Mouse (Mus musculus): ENCODE data around the gene C030005K15Rik. TPM values are rescaled to one million over a fixed set of nuclear protein-coding genes. Genes with fewer than 3 reads are reported as not detected.

C030005K15Rik gene
- polyA plus RNA-seq, 1 experiment from 2014 or later = not detected

DNA sequence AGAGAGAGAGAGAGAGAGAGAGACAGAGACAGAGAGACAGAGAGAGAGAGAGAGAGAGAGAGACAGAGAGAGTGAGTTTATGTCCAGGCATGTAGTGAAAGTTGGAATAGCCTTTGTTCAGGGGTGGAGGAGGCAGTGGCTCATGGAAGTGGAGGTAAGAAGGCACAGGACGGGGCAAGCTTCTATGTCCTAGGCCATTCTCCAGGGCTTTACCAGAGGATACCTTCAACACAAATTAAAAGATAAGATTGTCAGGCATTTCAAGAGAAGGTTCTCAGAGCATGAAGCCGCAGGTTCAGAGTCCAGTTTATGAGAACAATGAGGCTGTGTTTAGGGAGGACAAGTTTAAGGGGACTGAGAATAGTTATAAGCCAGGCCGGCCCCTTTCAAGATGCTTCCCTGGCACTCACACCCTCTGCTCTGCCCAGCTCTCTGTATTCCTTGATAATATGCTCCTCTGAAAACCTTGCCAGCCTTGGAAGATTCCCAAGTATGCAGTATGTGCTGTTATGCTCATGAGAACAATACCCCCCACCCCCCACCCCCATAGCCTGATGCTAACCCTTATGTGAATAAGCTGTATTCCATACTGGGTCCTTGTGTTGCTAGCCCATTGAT, 11.2 kb downstream of the C030005K15Rik start:
- Histone ChIP-seq H3K4me3 (ENCODE audit: low read length) (no peak overlapping the region), H3K36me3 (ENCODE audit: control insufficient read depth, insufficient read depth) (no peaks in the 10 kb centered on the region), H3K4me2 (ENCODE audit: low read depth, low read length) (no peak overlapping the region), H3K27me3 (ENCODE audit: control insufficient read depth, insufficient read depth, low read length) (no peaks in the 10 kb centered on the region), H3K27ac (ENCODE audit: low read length) (no peak overlapping the region), H3K4me1 (ENCODE audit: control insufficient read depth, insufficient read depth, low read length) (peaks cover 8% of the 10 kb centered on the region), H3K9me3 (replicated peaks; ENCODE audit: control insufficient read depth, low read length) (no peaks in the 10 kb centered on the region), H3K9ac (ENCODE audit: low read length) (no peak overlapping the region)
- no peak for ATAC-seq (replicated peaks; ENCODE audit: extremely low read depth, insufficient read depth, low FRiP score)
- WGBS = 65% methylated on average over 3 of the region's 3 CpGs

- no peak for ATAC-seq (replicated peaks; ENCODE audit: extremely low read depth, insufficient read depth, low FRiP score)
- Histone ChIP-seq H3K4me2 (ENCODE audit: low read depth, low read length) (peak overlapping the region; percentile 19; the same call in 1 of the 2 replicates), H3K4me3 (ENCODE audit: low read length) (no peak overlapping the region), H3K9me3 (replicated peaks; ENCODE audit: control insufficient read depth, low read length) (no peaks in the 10 kb centered on the region), H3K36me3 (ENCODE audit: control insufficient read depth, insufficient read depth) (no peaks in the 10 kb centered on the region), H3K9ac (ENCODE audit: low read length) (no peak overlapping the region), H3K27me3 (ENCODE audit: control insufficient read depth, insufficient read depth, low read length) (no peaks in the 10 kb centered on the region), H3K27ac (ENCODE audit: low read length) (no peak overlapping the region), H3K4me1 (ENCODE audit: control insufficient read depth, insufficient read depth, low read length) (peaks cover 8% of the 10 kb centered on the region)
- WGBS = 54% methylated on average over 4 of the region's 4 CpGs
These were observed 12.0 kb downstream of the C030005K15Rik start for GRCm38 (mm10) chr10:97714584-97714983.

DNA sequence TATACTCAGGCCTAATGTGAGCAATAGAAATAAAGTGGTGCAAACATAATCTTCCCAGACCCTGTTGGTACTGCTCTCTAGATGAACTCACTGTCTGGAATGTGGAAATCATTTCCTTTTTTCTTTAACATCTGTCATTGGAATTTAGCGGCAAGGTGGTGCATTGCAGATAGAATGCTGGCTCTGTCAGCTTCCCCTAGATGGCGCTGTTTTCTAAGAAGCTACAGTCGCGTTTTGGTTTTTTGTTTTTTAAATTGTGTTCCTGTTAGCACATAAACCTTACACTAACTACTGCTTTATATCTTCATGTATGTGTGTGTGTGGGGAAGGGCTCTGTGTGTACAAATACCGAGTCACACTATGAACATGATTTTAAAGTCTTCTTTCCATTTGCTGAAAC, 13.9 kb downstream of the C030005K15Rik start:
- peaks cover 6% of the 10 kb centered on the region for H3K4me1 ChIP-seq (ENCODE audit: control insufficient read depth, insufficient read depth, low read length)
- H3K4me3 ChIP-seq (ENCODE audit: low read length) = no peak overlapping the region
- no peak overlapping the region for H3K27ac ChIP-seq (ENCODE audit: low read length)
- H3K36me3 ChIP-seq (ENCODE audit: control insufficient read depth, insufficient read depth) = no peaks in the 10 kb centered on the region
- no peaks in the 10 kb centered on the region for H3K9me3 ChIP-seq (replicated peaks; ENCODE audit: control insufficient read depth, low read length)
- no peak overlapping the region for H3K9ac ChIP-seq (ENCODE audit: low read length)
- no peak for ATAC-seq (replicated peaks; ENCODE audit: extremely low read depth, insufficient read depth, low FRiP score)
- no peaks in the 10 kb centered on the region for H3K27me3 ChIP-seq (ENCODE audit: control insufficient read depth, insufficient read depth, low read length)
- H3K4me2 ChIP-seq (ENCODE audit: low read depth, low read length) = no peak overlapping the region
- WGBS = 3% methylated on average over 5 of the region's 5 CpGs

DNA sequence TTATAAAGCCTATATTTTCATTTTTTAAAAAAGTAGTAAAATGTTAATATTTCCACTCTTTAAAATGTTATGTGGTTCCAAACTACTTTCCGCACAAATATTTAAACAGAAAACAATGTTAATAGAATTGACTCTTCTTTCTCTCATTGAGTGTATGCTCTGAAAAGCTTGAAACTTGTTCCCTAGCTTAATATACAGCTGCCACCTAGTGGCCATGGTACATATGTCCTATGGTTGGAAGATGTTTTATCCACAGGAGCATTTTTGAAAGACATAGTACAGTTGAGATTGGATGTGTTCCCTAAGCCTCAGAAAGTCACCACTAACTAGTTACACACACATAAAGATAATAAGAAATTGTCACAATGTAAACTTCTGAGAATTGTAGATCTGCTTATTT, 22.0 kb downstream of the C030005K15Rik start:
- no peaks in the 10 kb centered on the region for H3K9me3 ChIP-seq (replicated peaks; ENCODE audit: control insufficient read depth, low read length)
- WGBS = 36% methylated on average over 1 of the region's 1 CpGs
- H3K4me3 ChIP-seq (ENCODE audit: low read length) = no peak overlapping the region
- H3K9ac ChIP-seq (ENCODE audit: low read length) = no peak overlapping the region
- H3K27me3 ChIP-seq (ENCODE audit: control insufficient read depth, insufficient read depth, low read length) = no peaks in the 10 kb centered on the region
- no peak overlapping the region for H3K27ac ChIP-seq (ENCODE audit: low read length)
- H3K36me3 ChIP-seq (ENCODE audit: control insufficient read depth, insufficient read depth) = no peaks in the 10 kb centered on the region
- H3K4me1 ChIP-seq (ENCODE audit: control insufficient read depth, insufficient read depth, low read length) = no peaks in the 10 kb centered on the region
- no peak for ATAC-seq (replicated peaks; ENCODE audit: extremely low read depth, insufficient read depth, low FRiP score)
- no peak overlapping the region for H3K4me2 ChIP-seq (ENCODE audit: low read depth, low read length)

- Histone ChIP-seq H3K4me1 (ENCODE audit: control insufficient read depth, insufficient read depth, low read length) (no peaks in the 10 kb centered on the region), H3K9me3 (replicated peaks; ENCODE audit: control insufficient read depth, low read length) (no peaks in the 10 kb centered on the region), H3K27me3 (ENCODE audit: control insufficient read depth, insufficient read depth, low read length) (no peaks in the 10 kb centered on the region), H3K27ac (ENCODE audit: low read length) (no peak overlapping the region), H3K36me3 (ENCODE audit: control insufficient read depth, insufficient read depth) (no peaks in the 10 kb centered on the region), H3K4me2 (ENCODE audit: low read depth, low read length) (no peak overlapping the region), H3K9ac (ENCODE audit: low read length) (no peak overlapping the region), H3K4me3 (ENCODE audit: low read length) (no peak overlapping the region)
- ATAC-seq (replicated peaks; ENCODE audit: extremely low read depth, insufficient read depth, low FRiP score) = no peak
These were observed 24.2 kb downstream of the C030005K15Rik start for GRCm38 (mm10) chr10:97702321-97702720.

DNA sequence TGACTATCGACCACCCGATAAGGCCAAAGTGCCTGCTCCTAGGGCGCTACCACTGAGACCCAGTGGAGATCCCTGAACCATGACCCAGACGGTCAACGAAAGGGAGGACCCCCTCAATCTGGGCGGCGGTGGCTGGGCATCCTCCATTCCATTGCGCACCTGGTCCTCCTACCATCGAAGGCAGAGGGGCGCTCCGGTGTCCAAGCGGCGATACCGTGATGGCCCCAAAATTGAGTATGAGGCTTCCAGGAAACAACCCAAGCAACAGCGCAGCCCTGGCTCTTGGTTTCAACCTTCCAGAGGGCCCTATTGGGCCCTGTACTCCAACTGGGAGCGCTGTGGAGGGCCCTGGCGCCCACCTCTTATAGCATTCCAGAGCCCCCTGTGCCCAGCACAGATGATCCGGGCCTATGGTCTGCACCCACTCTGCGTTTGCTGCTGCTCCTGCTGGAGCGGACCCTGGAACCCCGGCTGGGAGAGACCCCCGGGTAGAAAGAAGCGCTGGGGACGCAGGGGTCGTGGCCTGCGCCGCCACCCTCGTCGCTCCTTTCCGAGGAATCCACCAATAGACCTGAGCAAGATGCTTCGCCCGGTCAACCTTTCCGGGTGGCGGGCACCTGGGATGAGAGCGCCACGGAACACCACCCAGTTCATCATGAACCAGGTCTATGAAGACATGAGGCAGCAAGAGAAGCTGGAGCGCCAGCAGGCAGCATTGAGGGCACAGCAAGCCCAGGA, 33.0 kb downstream of the C030005K15Rik start:
- peaks cover 5% of the 10 kb centered on the region for H3K9me3 ChIP-seq (replicated peaks; ENCODE audit: control insufficient read depth, low read length)
- H3K9ac ChIP-seq (ENCODE audit: low read length) = no peak overlapping the region
- no peak overlapping the region for H3K4me2 ChIP-seq (ENCODE audit: low read depth, low read length)
- 89% methylated on average over 37 of the region's 37 CpGs for WGBS
- no peak for ATAC-seq (replicated peaks; ENCODE audit: extremely low read depth, insufficient read depth, low FRiP score)
- no peaks in the 10 kb centered on the region for H3K36me3 ChIP-seq (ENCODE audit: control insufficient read depth, insufficient read depth)
- H3K27me3 ChIP-seq (ENCODE audit: control insufficient read depth, insufficient read depth, low read length) = no peaks in the 10 kb centered on the region
- no peaks in the 10 kb centered on the region for H3K4me1 ChIP-seq (ENCODE audit: control insufficient read depth, insufficient read depth, low read length)
- H3K4me3 ChIP-seq (ENCODE audit: low read length) = no peak overlapping the region
- no peak overlapping the region for H3K27ac ChIP-seq (ENCODE audit: low read length)

DNA sequence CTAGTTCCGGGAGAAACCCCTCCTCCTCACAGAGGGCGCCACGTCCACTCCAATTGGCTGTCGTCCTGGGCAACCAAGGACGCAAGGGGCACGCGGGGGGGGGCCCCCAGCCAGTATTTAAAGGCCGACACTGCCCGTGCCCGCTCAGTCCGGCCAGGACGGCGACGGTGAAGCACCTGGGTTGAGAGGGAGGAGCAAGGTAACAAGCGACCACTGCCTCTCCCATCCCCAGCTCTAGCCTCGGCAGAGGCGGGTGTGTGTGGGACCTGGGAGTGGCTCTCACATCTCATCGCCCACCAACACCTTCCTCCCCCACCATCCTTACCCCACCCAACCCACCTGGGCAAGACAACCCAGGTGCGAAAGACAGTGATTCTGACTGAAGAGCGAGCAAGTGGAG, 33.6 kb downstream of the C030005K15Rik start, which contains the start of gene Ccer1:
TSS of gene Ccer1 (plus strand) at position 147 of the 400 bp plus-strand sequence.
- H3K9me3 ChIP-seq (replicated peaks; ENCODE audit: control insufficient read depth, low read length) = peaks cover 5% of the 10 kb centered on the region
- 67% methylated on average over 20 of the region's 20 CpGs for WGBS
- no peak for ATAC-seq (replicated peaks; ENCODE audit: extremely low read depth, insufficient read depth, low FRiP score)
- H3K36me3 ChIP-seq (ENCODE audit: control insufficient read depth, insufficient read depth) = no peaks in the 10 kb centered on the region
- no peak within 1 kb of the TSS for H3K27ac ChIP-seq (ENCODE audit: low read length)
- no peak within 1 kb of the TSS for H3K9ac ChIP-seq (ENCODE audit: low read length)
- no peaks in the 10 kb centered on the region for H3K27me3 ChIP-seq (ENCODE audit: control insufficient read depth, insufficient read depth, low read length)
- no peaks in the 10 kb centered on the region for H3K4me1 ChIP-seq (ENCODE audit: control insufficient read depth, insufficient read depth, low read length)
- no peak within 1 kb of the TSS; the same call in 1 of the 2 replicates for H3K4me3 ChIP-seq (ENCODE audit: low read length)
- H3K4me2 ChIP-seq (ENCODE audit: low read depth, low read length) = peak within 1 kb of the TSS; percentile 21; the same call in 1 of the 2 replicates

DNA sequence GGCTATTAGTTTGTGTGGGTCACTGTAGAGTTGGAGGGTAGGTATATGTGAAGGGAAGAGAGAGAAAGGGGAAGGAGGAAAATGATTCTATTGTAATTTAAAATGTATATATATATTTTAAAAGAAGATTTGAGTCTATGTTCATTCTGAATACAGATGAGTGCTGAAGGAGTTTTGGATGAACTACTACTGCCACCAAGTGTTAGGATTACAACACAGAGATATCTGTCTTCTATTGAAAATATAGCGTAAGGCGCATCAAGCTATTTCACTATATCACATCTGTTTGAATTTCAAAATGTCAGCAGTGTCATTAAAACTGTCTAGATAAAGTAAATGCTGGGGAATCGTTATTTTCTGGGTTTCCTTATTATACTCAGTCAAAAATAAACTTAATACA, 37.1 kb downstream of the C030005K15Rik start:
- Histone ChIP-seq H3K27ac (ENCODE audit: low read length) (no peak overlapping the region), H3K4me3 (ENCODE audit: low read length) (no peak overlapping the region), H3K27me3 (ENCODE audit: control insufficient read depth, insufficient read depth, low read length) (no peaks in the 10 kb centered on the region), H3K4me2 (ENCODE audit: low read depth, low read length) (no peak overlapping the region), H3K9me3 (replicated peaks; ENCODE audit: control insufficient read depth, low read length) (peaks cover 5% of the 10 kb centered on the region), H3K36me3 (ENCODE audit: control insufficient read depth, insufficient read depth) (no peaks in the 10 kb centered on the region), H3K9ac (ENCODE audit: low read length) (no peak overlapping the region), H3K4me1 (ENCODE audit: control insufficient read depth, insufficient read depth, low read length) (no peaks in the 10 kb centered on the region)
- ATAC-seq (replicated peaks; ENCODE audit: extremely low read depth, insufficient read depth, low FRiP score) = no peak
- 67% methylated on average over 3 of the region's 3 CpGs for WGBS

DNA sequence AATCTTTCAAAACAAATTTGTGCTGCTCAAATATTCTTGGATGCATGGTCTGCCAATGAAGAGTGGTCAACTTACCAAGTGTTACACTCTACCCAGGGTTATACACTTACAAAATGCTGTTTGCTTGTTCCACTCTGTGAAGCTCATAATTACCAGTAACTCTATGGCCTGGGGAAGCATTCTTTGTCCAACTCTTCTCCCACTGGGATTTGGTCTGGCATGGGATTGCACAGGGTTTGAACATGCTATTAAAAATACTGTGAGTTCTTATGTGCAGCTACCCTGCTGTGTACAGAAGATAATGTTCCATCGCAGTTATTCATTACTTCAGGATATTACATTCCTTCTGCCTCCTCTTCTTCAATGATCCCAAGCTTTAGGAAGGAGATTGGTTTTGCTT, 39.4 kb downstream of the C030005K15Rik start:
- Histone ChIP-seq H3K4me1 (ENCODE audit: control insufficient read depth, insufficient read depth, low read length) (no peaks in the 10 kb centered on the region), H3K27me3 (ENCODE audit: control insufficient read depth, insufficient read depth, low read length) (no peaks in the 10 kb centered on the region)

More for the DNA sequence above, 39.4 kb downstream of the C030005K15Rik start:
- H3K4me3 ChIP-seq (ENCODE audit: low read length) = no peak overlapping the region
- no peak overlapping the region for H3K4me2 ChIP-seq (ENCODE audit: low read depth, low read length)
- H3K36me3 ChIP-seq (ENCODE audit: control insufficient read depth, insufficient read depth) = no peaks in the 10 kb centered on the region
- no peak overlapping the region for H3K9ac ChIP-seq (ENCODE audit: low read length)
- H3K9me3 ChIP-seq (replicated peaks; ENCODE audit: control insufficient read depth, low read length) = no peaks in the 10 kb centered on the region
- ATAC-seq (replicated peaks; ENCODE audit: extremely low read depth, insufficient read depth, low FRiP score) = no peak
- no peak overlapping the region for H3K27ac ChIP-seq (ENCODE audit: low read length)
- 73% methylated on average over 1 of the region's 1 CpGs for WGBS

All from heart, embryonic 16.5 days (tissue).